Mouse (Mus musculus): ENCODE data around the gene Nup93.

Gene Nup93

GRCm38 (mm10) chr8:94266344-94267191 lies 52.2 kb downstream of the Nup93 start:
- DNase-seq (ENCODE audit: low read depth, low spot score) = no peak

- DNase-seq (ENCODE audit: low read depth, low spot score) = no peak
Observed at GRCm38 (mm10) chr8:94268359-94268890, 54.1 kb downstream of the Nup93 start.

GRCm38 (mm10) chr8:94270309-94270708 lies 55.9 kb downstream of the Nup93 start:
- no peak for DNase-seq (ENCODE audit: low read depth, low spot score)

GRCm38 (mm10) chr8:94271102-94271501 lies 56.7 kb downstream of the Nup93 start:
- no peak for DNase-seq (ENCODE audit: low read depth, low spot score)

- no peak for DNase-seq (ENCODE audit: low read depth, low spot score)
Observed at GRCm38 (mm10) chr8:94272612-94273011, 58.2 kb downstream of the Nup93 start.

- DNase-seq (ENCODE audit: low read depth, low spot score) = no peak
Observed at GRCm38 (mm10) chr8:94273289-94273850, 59.0 kb downstream of the Nup93 start.

GRCm38 (mm10) chr8:94274030-94274429 lies 59.7 kb downstream of the Nup93 start:
- DNase-seq (ENCODE audit: low read depth, low spot score) = no peak

GRCm38 (mm10) chr8:94278295-94278694 lies 63.9 kb downstream of the Nup93 start:
- peak; percentile 22 for DNase-seq (ENCODE audit: low read depth, low spot score)

- DNase-seq (ENCODE audit: low read depth, low spot score) = no peak
Observed at GRCm38 (mm10) chr8:94280001-94280613, 65.7 kb downstream of the Nup93 start.

- DNase-seq (ENCODE audit: low read depth, low spot score) = no peak
Observed at GRCm38 (mm10) chr8:94282453-94282985, 68.2 kb downstream of the Nup93 start.

GRCm38 (mm10) chr8:94284204-94284603 lies 69.8 kb downstream of the Nup93 start:
- no peak for DNase-seq (ENCODE audit: low read depth, low spot score)

GRCm38 (mm10) chr8:94290606-94291005 lies 76.2 kb downstream of the Nup93 start:
- DNase-seq (ENCODE audit: low read depth, low spot score) = no peak

- no peak for DNase-seq (ENCODE audit: low read depth, low spot score)
Observed at GRCm38 (mm10) chr8:94292072-94292471, 77.7 kb downstream of the Nup93 start.

- DNase-seq (ENCODE audit: low read depth, low spot score) = no peak
Observed at GRCm38 (mm10) chr8:94292626-94293025, 78.3 kb downstream of the Nup93 start.

GRCm38 (mm10) chr8:94295687-94296086 lies 81.3 kb downstream of the Nup93 start:
- no peak for DNase-seq (ENCODE audit: low read depth, low spot score)

GRCm38 (mm10) chr8:94296312-94296991 lies 82.1 kb downstream of the Nup93 start:
- DNase-seq (ENCODE audit: low read depth, low spot score) = no peak

- DNase-seq (ENCODE audit: low read depth, low spot score) = no peak
Observed at GRCm38 (mm10) chr8:94297101-94297500, 82.7 kb downstream of the Nup93 start.

GRCm38 (mm10) chr8:94300809-94301208 lies 86.4 kb downstream of the Nup93 start:
- DNase-seq (ENCODE audit: low read depth, low spot score) = no peak

GRCm38 (mm10) chr8:94304412-94304811 lies 90.0 kb downstream of the Nup93 start:
- DNase-seq (ENCODE audit: low read depth, low spot score) = no peak

GRCm38 (mm10) chr8:94306989-94307513 lies 92.7 kb downstream of the Nup93 start:
- no peak for DNase-seq (ENCODE audit: low read depth, low spot score)

- DNase-seq (ENCODE audit: low read depth, low spot score) = no peak
Observed at GRCm38 (mm10) chr8:94307652-94308051, 93.3 kb downstream of the Nup93 start.

All from CD4-positive, CD25-positive, alpha-beta regulatory T cell, adult 2 months (primary cell).